Mouse (Mus musculus) adrenal gland (tissue): ENCODE measurements around the gene Alpk1.

Experiments used
- intact Hi-C: fragments of 180-260 bp; cut with DNase I; formaldehyde crosslinking; loops from one replicate; pipeline ENCODE4 v1.15.1; 2025

The Alpk1 gene

GRCm38 (mm10) chr3:127698636-127699035 is 81.7 kb downstream of the Alpk1 start:
- intact Hi-C loops, result no loop called here

- intact Hi-C loops, result no loop called here
Observed at GRCm38 (mm10) chr3:127696541-127696940, 83.8 kb downstream of the Alpk1 start.

GRCm38 (mm10) chr3:127694802-127695771 is 85.2 kb downstream of the Alpk1 start:
- intact Hi-C loops, result no loop called here

DNA sequence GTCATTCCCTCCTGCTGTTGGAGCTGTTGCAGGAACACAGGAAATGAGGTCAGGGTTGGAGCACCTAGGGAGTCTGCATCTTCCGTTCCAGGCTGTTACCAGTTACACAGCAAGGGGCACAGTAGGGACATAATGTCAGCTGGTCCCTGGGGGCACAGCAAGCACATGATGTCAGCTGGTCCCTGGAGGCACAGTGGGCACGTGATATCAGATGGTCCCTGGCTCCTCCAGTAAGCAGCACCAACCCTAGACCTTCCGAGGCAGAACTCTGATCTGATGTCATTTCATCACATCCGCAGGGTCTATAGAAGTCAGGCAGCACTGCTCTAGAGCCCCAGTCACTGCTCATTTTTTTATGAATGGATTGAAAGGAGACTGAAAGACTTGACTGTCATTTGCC is 89.1 kb downstream of the Alpk1 start:
- intact Hi-C loops, result no loop called here

DNA sequence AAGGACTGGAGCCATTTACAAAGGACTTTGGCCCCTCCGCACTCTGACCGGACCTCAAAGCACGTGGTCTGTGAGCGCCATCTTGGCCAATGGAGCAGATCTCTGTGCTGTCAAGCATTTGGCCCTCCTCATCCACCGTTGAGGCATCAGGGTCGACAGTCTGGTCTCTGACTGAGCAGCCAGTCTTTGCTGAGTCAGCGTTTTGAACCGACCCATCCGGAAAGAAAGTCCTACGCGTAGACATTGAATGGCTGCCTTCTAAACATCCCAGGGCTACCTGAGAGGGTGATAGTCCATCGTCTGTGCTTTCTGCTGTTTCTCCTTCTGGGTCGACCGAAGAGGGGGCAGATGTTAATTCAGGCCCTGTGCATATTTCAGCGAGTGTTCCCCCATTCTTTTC is 100.6 kb downstream of the Alpk1 start:
- intact Hi-C loops, result no loop called here

DNA sequence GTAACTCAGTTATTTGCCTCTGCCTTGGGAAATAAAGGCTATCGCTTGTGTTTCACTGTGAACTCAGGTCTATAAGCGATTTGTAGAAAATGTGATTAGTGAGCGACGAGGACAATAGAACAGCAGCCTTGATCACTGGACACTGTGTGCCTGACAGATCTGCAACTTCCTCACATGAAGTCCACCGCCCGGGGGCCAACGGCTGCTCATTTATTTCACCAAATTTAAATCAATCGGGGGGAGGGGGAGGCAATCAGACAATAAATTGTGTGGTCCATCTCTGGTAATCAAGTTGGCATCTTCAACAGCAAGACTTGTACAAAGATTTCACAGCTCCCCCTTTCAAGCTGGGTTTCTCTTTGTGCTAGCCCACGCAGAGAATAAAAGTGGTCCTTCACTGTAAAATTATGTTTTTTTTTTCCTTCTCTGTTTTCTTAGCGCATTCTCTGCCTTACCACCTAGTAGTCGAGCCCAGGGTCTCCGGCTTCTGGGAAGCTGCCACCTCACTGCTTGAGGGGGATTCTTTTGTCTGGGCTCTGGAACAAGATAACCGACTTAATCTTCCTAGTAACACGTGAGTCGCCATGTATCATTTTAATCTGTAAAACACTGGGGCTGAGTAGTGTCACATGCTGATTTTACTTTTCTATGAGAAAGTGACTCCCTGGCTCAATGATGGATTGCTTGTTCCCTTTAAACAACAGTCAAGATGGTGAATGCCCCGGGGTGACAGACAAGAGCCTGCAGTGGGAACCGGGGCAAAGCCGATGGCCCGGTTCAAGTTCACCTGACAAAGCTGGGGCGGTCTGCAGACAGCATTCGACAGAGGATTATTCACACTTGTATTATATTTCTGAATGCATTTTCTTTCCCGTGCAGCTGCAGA is 118.4 kb downstream of the Alpk1 start:
- intact Hi-C loops, result no loop called here

- intact Hi-C loops, result no loop called here
Observed at GRCm38 (mm10) chr3:127660712-127661111, 119.6 kb downstream of the Alpk1 start.

GRCm38 (mm10) chr3:127651742-127652653 is 128.3 kb downstream of the Alpk1 start:
- intact Hi-C loops, result no loop called here

DNA sequence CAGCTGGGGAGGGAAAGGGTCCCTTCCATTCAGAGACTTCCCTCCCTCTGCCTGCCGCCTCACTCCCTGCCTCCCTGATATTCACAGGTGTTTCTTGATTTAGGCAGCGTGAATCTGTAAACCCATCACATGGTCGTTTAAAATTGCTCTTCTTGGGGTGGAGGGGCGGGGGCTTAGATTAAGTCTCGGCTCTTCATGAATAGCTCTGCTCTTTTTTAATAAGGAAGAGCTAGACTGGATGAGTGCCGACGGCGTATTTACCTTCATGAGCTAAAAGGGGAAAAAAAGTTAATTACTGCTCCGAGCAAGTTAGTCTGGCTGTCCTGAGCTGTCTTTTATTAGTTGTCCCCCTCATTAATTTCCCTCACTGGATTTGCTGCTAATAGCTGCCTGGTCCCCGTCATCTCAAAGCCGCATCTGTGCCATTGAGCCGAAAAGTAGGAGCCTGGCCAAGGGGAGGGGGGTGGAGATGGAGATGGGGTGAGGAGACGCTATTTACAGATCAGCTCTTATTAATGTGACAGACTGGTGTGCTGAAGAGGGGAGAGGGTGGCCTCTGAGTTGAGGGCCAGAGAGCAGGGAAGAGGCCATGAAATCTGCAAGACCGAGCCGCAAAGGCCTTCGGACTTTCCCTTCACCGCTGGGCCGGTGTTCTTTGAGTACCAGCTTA is 134.0 kb downstream of the Alpk1 start:
- intact Hi-C loops, result no loop called here

GRCm38 (mm10) chr3:127642211-127642610 is 138.1 kb downstream of the Alpk1 start:
- intact Hi-C loops, result no loop called here

DNA sequence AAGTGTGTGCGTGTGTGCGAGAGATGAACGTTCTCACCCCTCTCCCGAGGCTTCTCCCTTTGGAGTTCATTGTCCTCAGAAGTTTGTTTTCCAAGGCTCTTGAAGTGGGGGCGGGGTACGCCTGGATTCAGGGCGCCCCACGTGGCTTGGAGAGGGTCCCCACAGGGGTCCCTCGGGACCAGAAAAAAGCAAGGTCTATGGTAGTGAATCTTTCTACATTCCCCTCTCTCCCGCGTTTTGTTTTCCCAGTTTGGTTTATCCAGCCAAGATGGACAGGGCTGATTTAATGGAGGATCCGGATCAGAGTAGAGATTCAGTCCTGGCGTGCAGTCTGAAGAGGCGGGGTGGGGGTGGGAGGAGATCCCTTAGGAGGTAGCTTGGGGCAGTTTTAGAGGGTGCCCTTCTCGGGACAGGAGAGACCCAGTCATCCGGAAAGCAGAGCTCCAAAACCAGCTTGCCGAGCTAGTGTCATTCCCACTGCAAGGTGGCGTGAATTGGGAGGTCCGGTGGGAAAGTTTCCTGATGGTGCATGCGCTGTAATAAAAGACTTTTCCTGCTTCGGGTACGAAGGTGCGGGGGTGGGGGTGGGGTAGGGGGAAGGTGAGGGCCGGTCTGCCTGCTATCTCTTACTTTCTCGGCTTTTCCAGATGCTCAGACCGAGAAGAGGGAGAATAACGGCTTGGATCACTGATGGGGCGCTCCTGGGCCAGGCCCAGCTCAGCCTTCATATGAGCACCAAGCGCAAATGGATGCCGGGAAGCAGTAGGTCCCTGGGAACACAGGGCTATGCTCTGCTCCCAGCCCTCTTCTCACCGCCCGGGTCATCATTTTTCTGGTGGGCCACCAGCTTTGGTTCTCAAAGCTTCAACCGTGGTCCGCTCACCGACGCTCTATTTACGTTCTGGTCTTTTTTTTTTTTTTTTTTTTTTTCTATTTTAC is 139.3 kb downstream of the Alpk1 start:
- intact Hi-C loops, result no loop called here

DNA sequence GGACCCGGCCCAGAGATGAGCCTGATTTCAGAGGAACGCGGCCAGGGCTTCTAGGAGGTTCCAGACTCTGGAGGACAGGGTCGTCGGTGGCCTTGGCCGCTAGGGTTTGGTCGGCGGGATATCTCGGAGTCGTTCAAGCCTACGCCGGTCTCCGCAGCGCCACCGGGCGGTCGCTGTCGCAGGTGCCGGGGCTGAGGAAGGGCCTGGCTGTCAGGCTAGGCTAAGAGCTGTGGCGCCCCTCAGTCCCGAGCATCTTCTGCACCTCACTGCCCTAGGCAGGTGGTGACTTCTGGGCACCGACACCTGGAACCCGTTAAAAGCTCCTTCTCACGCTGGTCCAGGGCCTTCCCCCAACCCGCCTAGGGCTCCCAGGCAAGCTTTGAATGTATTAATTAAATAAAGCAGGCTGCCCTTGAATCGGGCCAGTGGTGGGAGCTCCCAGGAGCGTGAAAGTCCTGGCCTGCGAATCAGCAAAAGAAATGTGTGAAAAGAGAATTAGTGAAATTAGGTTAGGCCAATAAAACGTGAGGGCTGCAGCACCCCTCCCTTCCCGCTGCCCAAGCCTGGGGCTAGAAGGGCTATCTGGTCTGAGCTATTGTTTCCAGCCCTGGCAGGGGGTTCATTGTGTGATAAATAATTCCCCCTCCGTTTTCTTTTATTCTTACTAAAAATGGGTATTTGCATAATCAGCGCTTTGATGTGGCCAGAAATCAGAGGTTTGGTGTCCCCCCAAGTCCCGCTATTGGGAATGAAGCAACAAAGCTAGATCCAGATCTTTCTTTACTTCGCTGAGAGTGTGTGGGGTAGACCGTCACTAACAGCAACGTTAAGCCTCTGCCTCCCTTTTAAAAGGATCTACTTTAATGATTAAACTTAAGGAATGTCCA is 140.2 kb downstream of the Alpk1 start:
- intact Hi-C loops, result no loop called here

- intact Hi-C loops, result loop anchor here (5.0 kb wide), 1 partner anchor 312 kb away; no protein-coding TSS in a partner anchor
Observed at GRCm38 (mm10) chr3:127634984-127635349, 145.4 kb downstream of the Alpk1 start.

- intact Hi-C loops, result loop anchor here (5.0 kb wide), 1 partner anchor 313 kb away; no protein-coding TSS in a partner anchor
Observed at GRCm38 (mm10) chr3:127634101-127634983, 146.0 kb downstream of the Alpk1 start.

DNA sequence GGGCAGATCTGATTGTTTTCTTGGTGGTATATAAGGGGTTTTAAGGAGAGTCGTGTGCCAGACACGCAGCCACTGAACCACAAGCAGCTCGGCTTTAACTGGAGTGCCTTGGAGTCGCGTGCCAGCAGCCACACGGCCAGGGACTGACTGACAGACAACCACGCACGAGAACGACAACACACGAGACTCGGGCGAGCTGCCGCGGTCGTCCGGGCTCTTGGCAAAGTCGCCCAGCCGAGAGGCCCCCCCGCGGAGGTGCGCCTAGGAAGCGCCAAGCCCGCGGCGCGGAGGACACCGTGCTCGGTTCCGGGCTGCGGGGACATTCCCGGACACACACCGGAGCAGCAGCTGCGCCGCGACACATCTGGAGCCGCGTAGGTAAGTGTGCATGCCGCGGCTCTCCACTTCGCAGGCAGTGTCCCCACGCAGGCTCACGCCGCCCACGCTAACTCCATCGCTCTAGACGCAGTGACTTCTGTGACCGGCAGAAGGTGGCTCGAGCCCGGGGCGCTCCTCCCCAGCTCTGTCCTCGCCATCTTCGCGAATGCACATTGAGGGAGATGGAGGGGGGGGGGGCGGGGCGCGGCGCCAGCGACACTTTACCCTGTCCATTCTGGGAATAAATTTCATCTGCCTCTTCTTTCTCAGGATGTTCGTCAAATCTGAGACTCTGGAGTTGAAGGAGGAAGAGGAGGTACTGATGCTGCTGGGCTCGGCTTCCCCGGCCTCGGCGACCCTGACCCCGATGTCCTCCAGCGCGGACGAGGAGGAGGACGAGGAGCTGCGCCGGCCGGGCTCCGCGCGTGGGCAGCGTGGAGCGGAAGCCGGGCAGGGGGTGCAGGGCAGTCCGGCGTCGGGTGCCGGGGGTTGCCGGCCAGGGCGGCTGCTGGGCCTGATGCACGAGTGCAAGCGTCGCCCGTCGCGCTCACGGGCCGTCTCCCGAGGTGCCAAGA is 147.0 kb downstream of the Alpk1 start, which contains the start of gene Neurog2:
TSS of gene Neurog2 (plus strand) at position 56 of the 953 bp plus-strand sequence.
- intact Hi-C loops, result loop anchor here (5.0 kb wide), 1 partner anchor 314 kb away; no protein-coding TSS in a partner anchor

- intact Hi-C loops, result loop anchor here (5.0 kb wide), 1 partner anchor 315 kb away; no protein-coding TSS in a partner anchor
Observed at GRCm38 (mm10) chr3:127632531-127632930, 147.8 kb downstream of the Alpk1 start.
